Mouse (Mus musculus): ENCODE measurements around the gene Zfp740.

DNA sequence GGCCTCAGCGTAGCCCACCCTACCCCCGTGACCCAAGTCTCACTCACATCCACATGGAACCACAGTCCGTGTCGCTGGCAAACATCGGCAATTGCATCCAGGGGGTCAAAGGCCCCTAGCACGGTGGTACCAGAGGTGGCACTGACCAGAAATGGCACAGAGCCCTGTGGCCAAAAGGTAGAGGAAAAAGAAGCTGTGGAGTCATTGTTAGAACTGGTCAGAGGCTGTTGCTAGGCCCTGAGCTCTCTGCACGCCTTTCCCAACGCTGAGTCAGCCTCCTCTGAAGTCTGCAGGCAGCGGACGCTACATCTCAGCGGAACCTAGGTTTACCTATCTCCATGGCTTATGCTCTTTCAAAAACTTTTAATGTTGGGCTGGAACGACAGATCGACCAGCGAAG is 23.1 kb upstream of the Zfp740 start:
- TF ChIP-seq CTCF (IDR thresholded peaks at IDR 0.05; ENCODE audit: low read depth) (no peak), EP300 (IDR thresholded peaks at IDR 0.05; ENCODE audit: low read depth) (no peak)
